Mouse (Mus musculus) liver, adult 2 months (tissue): ENCODE data around the gene Chst5. TPM values are rescaled to one million over a fixed set of nuclear protein-coding genes. Genes with fewer than 3 reads are reported as not detected.

Experiments
- DNase-seq: peaks from one replicate; pipeline ENCODE4 v3.0.0-alpha.2; 2011; ENCODE audit warnings: low read depth, low spot score; ENCODE audit errors: extremely low read depth
- H3K27ac ChIP-seq: fragments of 200-500 bp; replicated peaks from 2 replicates; pipeline ENCODE4 v1.5.1; 2012; ENCODE audit warnings: low read depth, mild to moderate bottlenecking, control low read depth, inconsistent platforms, low read length; ENCODE audit not compliant: insufficient read depth
- H3K27me3 ChIP-seq: fragments of 200-500 bp; 2 replicates; pipeline ENCODE4 v1.6.1; 2012; ENCODE audit warnings: mild to moderate bottlenecking, moderate library complexity, low read length, inconsistent platforms; ENCODE audit not compliant: control insufficient read depth, insufficient read depth
- H3K36me3 ChIP-seq: fragments of 200-500 bp; 2 replicates; pipeline ENCODE4 v1.6.1; 2012; ENCODE audit warnings: low read length, inconsistent platforms; ENCODE audit not compliant: control insufficient read depth, insufficient read depth
- H3K4me1 ChIP-seq: fragments of 200-500 bp; 2 replicates; pipeline ENCODE4 v1.6.1; 2011; ENCODE audit warnings: low read length; ENCODE audit not compliant: control insufficient read depth, insufficient read depth
- H3K4me3 ChIP-seq: fragments of 200-500 bp; 2 replicates; pipeline ENCODE4 v1.5.1; 2011; ENCODE audit warnings: low read depth, mild to moderate bottlenecking, control low read depth, low read length, moderate library complexity; ENCODE audit not compliant: insufficient read depth
- H3K79me2 ChIP-seq: fragments of 200-500 bp; 2 replicates; pipeline ENCODE4 v1.6.1; 2012; ENCODE audit warnings: inconsistent platforms, mild to moderate bottlenecking, low read length, moderate library complexity; ENCODE audit not compliant: control insufficient read depth, insufficient read depth
- H3K9ac ChIP-seq: fragments of 200-500 bp; 2 replicates; pipeline ENCODE4 v1.6.1; 2012; ENCODE audit warnings: low read depth, mild to moderate bottlenecking, control low read depth, inconsistent platforms, low read length
- CTCF ChIP-seq: fragments of 200-500 bp; IDR thresholded peaks from 2 replicates; pipeline ENCODE4 v1.5.1; 2011; ENCODE audit warnings: low read depth, low read length, control low read depth
- POLR2A ChIP-seq: fragments of 200-500 bp; IDR thresholded peaks from 2 replicates; pipeline ENCODE4 v1.6.1; 2011; ENCODE audit warnings: low read length, control low read depth; ENCODE audit not compliant: insufficient read depth; ENCODE audit errors: extremely low read depth
- WGBS: fragments of 180-500 bp; shearing (Covaris S2); methylation state at CpG from one replicate; pipeline ENCODE4 v1.1.7; 2018; 5-methylcytosine and 5-hydroxymethylcytosine counted together
- polyA plus RNA-seq: library from polyadenylated mRNA; depleted of rRNA; stranded (reverse); fragments of >200 nt; gene quantifications from 2 replicates; pipeline ENCODE4 v1.2.3, GENCODE M21; 2012
- total RNA-seq: library from RNA; depleted of rRNA; stranded (reverse); fragments of >200 nt; gene quantifications from 2 replicates; pipeline ENCODE4 v1.2.3, GENCODE M21; 2014

The Chst5 gene
- total and polyA plus RNA-seq, 2 experiments: not detected

- H3K4me1 ChIP-seq: no peaks in the 10 kb centered on the region
- TF ChIP-seq POLR2A: no peak
- TF ChIP-seq CTCF: peak; percentile 56
- no peaks in the 10 kb centered on the region for H3K36me3 ChIP-seq
- WGBS: 15% methylated on average over 10 of the region's 10 CpGs
- no peak overlapping the region for H3K27ac ChIP-seq
- no peaks in the 10 kb centered on the region for H3K79me2 ChIP-seq
- no peaks in the 10 kb centered on the region for H3K27me3 ChIP-seq
- H3K9ac ChIP-seq: no peak overlapping the region
- DNase-seq: peak; percentile 69
- no peak overlapping the region; the same call in 1 of the 2 replicates for H3K4me3 ChIP-seq
Measured at GRCm38 (mm10) chr8:111923383-111923804, 13.1 kb upstream of the Chst5 start.

GRCm38 (mm10) chr8:111920971-111921370 lies 10.7 kb upstream of the Chst5 start:
- no peak overlapping the region for H3K9ac ChIP-seq
- no peaks in the 10 kb centered on the region for H3K36me3 ChIP-seq
- DNase-seq: no peak
- no peaks in the 10 kb centered on the region for H3K4me1 ChIP-seq
- H3K79me2 ChIP-seq: no peaks in the 10 kb centered on the region
- H3K4me3 ChIP-seq: no peak overlapping the region
- H3K27me3 ChIP-seq: no peaks in the 10 kb centered on the region
- H3K27ac ChIP-seq: no peak overlapping the region
- TF ChIP-seq CTCF: no peak
- WGBS: 79% methylated on average over 4 of the region's 4 CpGs

- DNase-seq: no peak
- Histone ChIP-seq H3K36me3 (no peaks in the 10 kb centered on the region), H3K27me3 (no peaks in the 10 kb centered on the region)
Measured at GRCm38 (mm10) chr8:111919663-111920062, 9.4 kb upstream of the Chst5 start.

GRCm38 (mm10) chr8:111912860-111913432 lies 2.7 kb upstream of the Chst5 start:
- DNase-seq: no peak
- H3K4me3 ChIP-seq: no peak overlapping the region
- H3K27ac ChIP-seq: no peak overlapping the region
- no peak for TF ChIP-seq CTCF
- no peak for TF ChIP-seq POLR2A
- H3K79me2 ChIP-seq: no peaks in the 10 kb centered on the region
- H3K9ac ChIP-seq: no peak overlapping the region
- no peaks in the 10 kb centered on the region for H3K4me1 ChIP-seq
- peaks cover 6% of the 10 kb centered on the region; the same call in 1 of the 2 replicates for H3K27me3 ChIP-seq
- no peaks in the 10 kb centered on the region for H3K36me3 ChIP-seq
- 61% methylated on average over 12 of the region's 12 CpGs for WGBS

More at GRCm38 (mm10) chr8:111919663-111920062, 9.4 kb upstream of the Chst5 start:
- TF ChIP-seq CTCF: peak; percentile 41
- no peak for TF ChIP-seq POLR2A
- no peaks in the 10 kb centered on the region for H3K79me2 ChIP-seq
- no peak overlapping the region for H3K27ac ChIP-seq
- H3K4me3 ChIP-seq: no peak overlapping the region
- H3K4me1 ChIP-seq: no peaks in the 10 kb centered on the region
- WGBS: 81% methylated on average over 2 of the region's 2 CpGs
- H3K9ac ChIP-seq: no peak overlapping the region

- Histone ChIP-seq H3K27ac (no peak overlapping the region), H3K36me3 (no peaks in the 10 kb centered on the region), H3K27me3 (peaks cover 6% of the 10 kb centered on the region; the same call in 1 of the 2 replicates), H3K4me1 (no peaks in the 10 kb centered on the region), H3K9ac (no peak overlapping the region), H3K4me3 (no peak overlapping the region), H3K79me2 (no peaks in the 10 kb centered on the region)
- 67% methylated on average over 7 of the region's 7 CpGs for WGBS
- DNase-seq: no peak
- TF ChIP-seq CTCF: no peak
- no peak for TF ChIP-seq POLR2A
Measured at GRCm38 (mm10) chr8:111911572-111911971, 1.3 kb upstream of the Chst5 start.

- no peaks in the 10 kb centered on the region for H3K4me1 ChIP-seq
- peaks cover 6% of the 10 kb centered on the region; the same call in 1 of the 2 replicates for H3K27me3 ChIP-seq
- TF ChIP-seq POLR2A: no peak
- 51% methylated on average over 8 of the region's 8 CpGs for WGBS
- H3K79me2 ChIP-seq: no peaks in the 10 kb centered on the region
- no peak overlapping the region for H3K27ac ChIP-seq
- no peaks in the 10 kb centered on the region for H3K36me3 ChIP-seq
- no peak overlapping the region for H3K9ac ChIP-seq
- DNase-seq: no peak
- H3K4me3 ChIP-seq: no peak overlapping the region
Measured at GRCm38 (mm10) chr8:111905500-111906121, 4.6 kb downstream of the Chst5 start.
